Mouse (Mus musculus) C2C12 (cell line): ENCODE results near the gene Efr3b.
A peak's percentile ranks its signal among the peaks of the same experiment; 100 is the strongest.

Source experiments
- CEBPB ChIP-seq: IDR thresholded peaks from one replicate; pipeline ENCODE4 v1.6.1; 2011; ENCODE audit warnings: low read depth, mild to moderate bottlenecking, control low read depth, moderate library complexity
- CTCF ChIP-seq: IDR thresholded peaks from one replicate; pipeline ENCODE4 v1.5.1; 2011; ENCODE audit not compliant: control insufficient read depth, insufficient read depth, insufficient read length
- FOSL1 ChIP-seq: IDR thresholded peaks from one replicate; pipeline ENCODE4 v1.8.0; 2011; ENCODE audit warnings: mild to moderate bottlenecking, low read length; ENCODE audit not compliant: poor library complexity, insufficient read depth, severe bottlenecking
- MYOG ChIP-seq: IDR thresholded peaks from one replicate; pipeline ENCODE4 v1.6.1; 2011; ENCODE audit not compliant: control insufficient read depth, insufficient read length; ENCODE audit errors: extremely low read depth
- USF1 ChIP-seq: IDR thresholded peaks from one replicate; pipeline ENCODE4 v1.6.1; 2011; ENCODE audit warnings: low read depth, mild to moderate bottlenecking, control low read depth, moderate library complexity

DNA sequence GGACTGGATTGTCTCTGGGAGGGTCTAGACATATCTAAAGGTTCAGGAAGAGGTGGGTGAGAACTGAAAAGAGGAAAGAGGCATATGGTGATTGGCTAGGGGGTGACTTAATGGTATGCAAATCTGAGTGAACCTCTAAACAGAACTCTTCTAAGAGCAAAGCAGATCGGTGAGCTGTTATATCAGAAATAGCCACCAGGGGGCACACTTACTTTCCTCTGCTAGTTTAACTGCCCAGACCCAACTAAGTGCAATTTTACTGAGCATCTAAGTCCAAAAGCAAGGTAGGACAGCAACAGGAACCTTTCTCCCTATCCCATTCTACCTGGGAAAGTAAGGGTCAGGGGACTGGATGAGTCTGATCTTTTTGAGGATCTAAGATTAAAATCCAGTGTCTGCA is 55.0 kb downstream of the Efr3b start:
- TF ChIP-seq CTCF (peak; percentile 5), MYOG (no peak), USF1 (no peak), FOSL1 (no peak), CEBPB (no peak)
